Mouse (Mus musculus): Measurements from ENCODE around the gene Wdr89. TPM values are rescaled to one million over a fixed set of nuclear protein-coding genes. Genes with fewer than 3 reads are reported as not detected.
"Not testable (repeated sequence)": the region's sequence is repeated elsewhere in the genome, so short reads cannot be mapped to it uniquely, and the experiment has no call there.

Gene Wdr89
- polyA plus RNA-seq, 1 experiment from 2014 or later: 12.8 TPM

- DNase-seq (ENCODE audit: low spot score): no peak
- no peaks in the 10 kb centered on the region for H3K27me3 ChIP-seq (ENCODE audit: low read depth, poor library complexity, severe bottlenecking)
- WGBS: 82% methylated on average over 4 of the region's 4 CpGs
- no peaks in the 10 kb centered on the region; the same call in 1 of the 2 replicates for H3K9me3 ChIP-seq (replicated peaks)
- H3K4me3 ChIP-seq: no peak overlapping the region
- H3K4me1 ChIP-seq: no peaks in the 10 kb centered on the region
- no peaks in the 10 kb centered on the region for H3K36me3 ChIP-seq
- no peak overlapping the region for H3K27ac ChIP-seq (replicated peaks)
These were observed 18.0 kb upstream of the Wdr89 start for GRCm38 (mm10) chr12:75687314-75687713.

- not testable (repeated sequence) for H3K36me3 ChIP-seq; DNase-seq (ENCODE audit: low spot score); H3K27me3 ChIP-seq (ENCODE audit: low read depth, poor library complexity, severe bottlenecking); H3K4me1 ChIP-seq; H3K27ac ChIP-seq (replicated peaks); H3K4me3 ChIP-seq; H3K9me3 ChIP-seq (replicated peaks)
- WGBS: 92% methylated on average over 4 of the region's 4 CpGs
These were observed 14.7 kb upstream of the Wdr89 start for GRCm38 (mm10) chr12:75684026-75684425.

- H3K27me3 ChIP-seq (ENCODE audit: low read depth, poor library complexity, severe bottlenecking): no peaks in the 10 kb centered on the region
- H3K9me3 ChIP-seq (replicated peaks): no peaks in the 10 kb centered on the region
- DNase-seq (ENCODE audit: low spot score): no peak
- H3K36me3 ChIP-seq: no peaks in the 10 kb centered on the region
- no peak overlapping the region for H3K4me3 ChIP-seq
- H3K27ac ChIP-seq (replicated peaks): no peak overlapping the region
- no peaks in the 10 kb centered on the region for H3K4me1 ChIP-seq
- WGBS: 95% methylated on average over 4 of the region's 4 CpGs
These were observed 14.3 kb upstream of the Wdr89 start for GRCm38 (mm10) chr12:75683598-75683997.

- H3K4me1 ChIP-seq: no peaks in the 10 kb centered on the region
- DNase-seq (ENCODE audit: low spot score): no peak
- no peaks in the 10 kb centered on the region for H3K9me3 ChIP-seq (replicated peaks)
- no peaks in the 10 kb centered on the region for H3K36me3 ChIP-seq
- H3K4me3 ChIP-seq: no peak overlapping the region
- 80% methylated on average over 2 of the region's 2 CpGs for WGBS
- no peak overlapping the region for H3K27ac ChIP-seq (replicated peaks)
- H3K27me3 ChIP-seq (ENCODE audit: low read depth, poor library complexity, severe bottlenecking): no peaks in the 10 kb centered on the region
These were observed 13.5 kb upstream of the Wdr89 start for GRCm38 (mm10) chr12:75682842-75683241.

GRCm38 (mm10) chr12:75681101-75681500 lies 11.8 kb upstream of the Wdr89 start:
- no peak overlapping the region for H3K4me3 ChIP-seq
- no peak overlapping the region for H3K27ac ChIP-seq (replicated peaks)
- no peak for DNase-seq (ENCODE audit: low spot score)
- H3K27me3 ChIP-seq (ENCODE audit: low read depth, poor library complexity, severe bottlenecking): no peaks in the 10 kb centered on the region
- WGBS: 82% methylated on average over 4 of the region's 4 CpGs
- no peaks in the 10 kb centered on the region for H3K4me1 ChIP-seq
- H3K9me3 ChIP-seq (replicated peaks): no peaks in the 10 kb centered on the region
- no peaks in the 10 kb centered on the region for H3K36me3 ChIP-seq

GRCm38 (mm10) chr12:75678393-75678792 lies 9.1 kb upstream of the Wdr89 start:
- H3K27me3 ChIP-seq (ENCODE audit: low read depth, poor library complexity, severe bottlenecking): no peaks in the 10 kb centered on the region
- H3K36me3 ChIP-seq: no peaks in the 10 kb centered on the region
- no peak for DNase-seq (ENCODE audit: low spot score)
- no peak overlapping the region for H3K27ac ChIP-seq (replicated peaks)
- no peaks in the 10 kb centered on the region for H3K4me1 ChIP-seq
- WGBS: 99% methylated on average over 4 of the region's 4 CpGs
- H3K4me3 ChIP-seq: no peak overlapping the region
- H3K9me3 ChIP-seq (replicated peaks): no peaks in the 10 kb centered on the region

GRCm38 (mm10) chr12:75672630-75673029 lies 3.3 kb upstream of the Wdr89 start:
- Histone ChIP-seq H3K27ac (replicated peaks) (no peak overlapping the region), H3K4me3 (no peak overlapping the region), H3K27me3 (ENCODE audit: low read depth, poor library complexity, severe bottlenecking) (no peaks in the 10 kb centered on the region), H3K9me3 (replicated peaks) (no peaks in the 10 kb centered on the region), H3K36me3 (no peaks in the 10 kb centered on the region), H3K4me1 (peaks cover 27% of the 10 kb centered on the region)
- DNase-seq (ENCODE audit: low spot score): no peak
- 90% methylated on average over 4 of the region's 4 CpGs for WGBS

- WGBS: 86% methylated on average over 3 of the region's 3 CpGs
- Histone ChIP-seq H3K9me3 (replicated peaks) (no peaks in the 10 kb centered on the region), H3K4me3 (no peak overlapping the region), H3K36me3 (no peaks in the 10 kb centered on the region), H3K27ac (replicated peaks) (no peak overlapping the region), H3K27me3 (ENCODE audit: low read depth, poor library complexity, severe bottlenecking) (no peaks in the 10 kb centered on the region), H3K4me1 (peaks cover 28% of the 10 kb centered on the region)
- DNase-seq (ENCODE audit: low spot score): no peak
These were observed 2.5 kb upstream of the Wdr89 start for GRCm38 (mm10) chr12:75671759-75672315.

GRCm38 (mm10) chr12:75670611-75671010 lies 1.3 kb upstream of the Wdr89 start:
- Histone ChIP-seq H3K27ac (replicated peaks) (peak overlapping the region; percentile 93; the same call in 1 of the 2 replicates), H3K4me1 (peaks cover 28% of the 10 kb centered on the region), H3K27me3 (ENCODE audit: low read depth, poor library complexity, severe bottlenecking) (no peaks in the 10 kb centered on the region), H3K9me3 (replicated peaks) (no peaks in the 10 kb centered on the region), H3K4me3 (peak overlapping the region; percentile 83), H3K36me3 (no peaks in the 10 kb centered on the region)
- 89% methylated on average over 6 of the region's 6 CpGs for WGBS
- no peak for DNase-seq (ENCODE audit: low spot score)

- Histone ChIP-seq H3K27me3 (ENCODE audit: low read depth, poor library complexity, severe bottlenecking) (no peaks in the 10 kb centered on the region), H3K36me3 (no peaks in the 10 kb centered on the region), H3K4me1 (peaks cover 38% of the 10 kb centered on the region), H3K4me3 (peak overlapping the region; percentile 83), H3K9me3 (replicated peaks) (no peaks in the 10 kb centered on the region), H3K27ac (replicated peaks) (peak overlapping the region; percentile 93)
- 3% methylated on average over 9 of the region's 9 CpGs for WGBS
- no peak for DNase-seq (ENCODE audit: low spot score)
These were observed 450 bp downstream of the Wdr89 start for GRCm38 (mm10) chr12:75668916-75669257.

GRCm38 (mm10) chr12:75668221-75668620 lies 1.1 kb downstream of the Wdr89 start:
- H3K4me3 ChIP-seq: peak overlapping the region; percentile 83; the same call in 1 of the 2 replicates
- DNase-seq (ENCODE audit: low spot score): no peak
- no peaks in the 10 kb centered on the region for H3K36me3 ChIP-seq
- WGBS: 91% methylated on average over 2 of the region's 2 CpGs
- no peak overlapping the region for H3K27ac ChIP-seq (replicated peaks)
- H3K27me3 ChIP-seq (ENCODE audit: low read depth, poor library complexity, severe bottlenecking): no peaks in the 10 kb centered on the region
- H3K9me3 ChIP-seq (replicated peaks): no peaks in the 10 kb centered on the region
- peaks cover 43% of the 10 kb centered on the region for H3K4me1 ChIP-seq

GRCm38 (mm10) chr12:75666939-75667338 lies 2.4 kb downstream of the Wdr89 start:
- peaks cover 4% of the 10 kb centered on the region; the same call in 1 of the 2 replicates for H3K27me3 ChIP-seq (ENCODE audit: low read depth, poor library complexity, severe bottlenecking)
- no peak overlapping the region for H3K4me3 ChIP-seq
- H3K4me1 ChIP-seq: peaks cover 43% of the 10 kb centered on the region
- H3K9me3 ChIP-seq (replicated peaks): no peaks in the 10 kb centered on the region
- DNase-seq (ENCODE audit: low spot score): no peak
- peaks cover 1% of the 10 kb centered on the region; the same call in 1 of the 2 replicates for H3K36me3 ChIP-seq
- H3K27ac ChIP-seq (replicated peaks): no peak overlapping the region

- no peak overlapping the region for H3K27ac ChIP-seq (replicated peaks)
- H3K27me3 ChIP-seq (ENCODE audit: low read depth, poor library complexity, severe bottlenecking): peaks cover 4% of the 10 kb centered on the region; the same call in 1 of the 2 replicates
- DNase-seq (ENCODE audit: low spot score): no peak
- H3K4me1 ChIP-seq: peaks cover 32% of the 10 kb centered on the region
- WGBS: 10% methylated on average over 6 of the region's 6 CpGs
- H3K4me3 ChIP-seq: no peak overlapping the region
- H3K36me3 ChIP-seq: peaks cover 3% of the 10 kb centered on the region; the same call in 1 of the 2 replicates
- no peaks in the 10 kb centered on the region for H3K9me3 ChIP-seq (replicated peaks)
These were observed 4.9 kb downstream of the Wdr89 start for GRCm38 (mm10) chr12:75664516-75664810.

All from midbrain, embryonic 10.5 days (tissue).